Mouse (Mus musculus) kidney, postnatal 4 days (tissue): Measurements from ENCODE around the gene Pigm.

Experiments
- DNase-seq, 2 experiments: peaks; one replicate each; pipeline ENCODE4 v3.0.0; 2021; ENCODE audit warnings: mixed read lengths in 2 of 2

Pigm gene

DNA sequence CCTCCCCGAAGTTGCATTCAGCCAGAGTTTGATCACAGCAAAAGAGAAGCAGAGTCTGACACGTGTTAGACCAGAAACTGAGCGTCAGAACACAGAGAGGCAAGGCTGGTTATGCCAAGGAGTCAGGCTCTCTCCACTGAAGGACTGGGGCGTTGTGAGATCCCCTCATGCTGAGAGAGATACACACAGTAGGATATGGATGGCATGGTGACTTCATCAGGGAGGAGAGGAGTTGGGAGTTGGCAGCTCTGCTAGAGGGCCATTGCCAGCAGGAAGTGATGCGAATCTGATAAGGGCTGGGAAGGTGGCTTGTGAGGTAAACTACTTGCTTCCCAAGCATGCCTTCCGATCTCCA, 37.9 kb downstream of the Pigm start:
- no peak for DNase-seq

DNA sequence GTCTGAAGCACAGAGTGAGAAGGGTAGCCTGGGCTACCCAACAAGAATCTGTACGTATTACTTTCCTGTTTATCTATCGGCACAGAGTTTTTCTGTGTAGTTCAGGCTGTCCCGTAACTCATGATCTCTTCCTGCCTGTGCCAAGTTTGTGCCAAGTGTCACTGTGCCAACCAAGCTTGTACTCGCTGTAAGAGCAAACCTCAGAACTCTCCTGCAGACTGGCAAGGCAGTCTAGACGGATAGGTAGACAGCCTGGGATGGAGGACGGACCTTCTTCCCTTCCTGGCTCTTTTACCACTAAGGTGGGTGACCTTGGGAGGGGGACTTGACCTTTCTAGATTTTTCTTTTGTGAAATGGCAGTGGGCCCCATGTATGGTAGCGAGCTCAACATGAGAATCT, 38.7 kb downstream of the Pigm start:
- DNase-seq, result no peak

DNA sequence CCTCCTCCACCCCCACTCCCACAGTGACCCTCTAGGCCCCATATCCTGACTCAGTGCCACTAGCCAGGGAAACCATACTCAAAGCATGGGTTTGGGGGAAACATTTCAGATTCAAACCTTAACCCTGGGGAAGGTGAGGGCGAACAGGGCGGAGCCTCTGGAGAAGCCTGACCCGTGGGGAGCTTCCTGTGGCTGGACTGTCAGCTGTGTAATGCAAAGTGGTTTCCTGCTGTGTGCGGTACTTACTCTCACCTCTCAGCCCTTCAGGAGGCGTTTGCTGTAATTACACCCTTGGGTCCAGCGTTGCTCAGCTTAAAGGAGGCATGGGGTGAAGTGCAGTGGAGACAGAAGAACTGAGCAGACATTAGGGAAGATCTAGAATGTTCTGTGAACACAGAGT, 41.8 kb downstream of the Pigm start:
- DNase-seq, result no peak

- no peak for DNase-seq
Observed at GRCm38 (mm10) chr1:172418642-172419041, 42.3 kb downstream of the Pigm start.

DNA sequence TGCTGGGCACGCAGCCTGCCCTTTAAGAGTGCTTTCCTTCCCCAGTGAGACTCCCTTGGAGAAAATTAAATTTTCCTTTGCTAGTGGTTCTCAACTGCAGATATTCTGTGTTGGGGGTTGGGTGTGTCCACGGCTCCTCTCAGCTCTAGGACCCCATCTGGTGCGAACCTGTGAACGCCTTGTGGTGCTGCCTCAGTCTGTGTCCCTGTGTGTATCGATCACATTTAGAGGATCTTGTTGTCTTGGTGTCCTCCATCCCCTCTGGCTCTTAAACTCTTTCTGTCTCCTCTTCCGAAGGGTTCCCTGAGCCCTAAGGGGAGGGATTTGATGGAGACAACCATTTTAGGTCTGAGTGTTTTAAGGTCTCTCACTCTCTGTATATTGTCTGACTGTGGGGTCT, 43.8 kb downstream of the Pigm start:
- no peak for DNase-seq

GRCm38 (mm10) chr1:172423393-172423792, 47.0 kb downstream of the Pigm start:
- DNase-seq, result no peak

DNA sequence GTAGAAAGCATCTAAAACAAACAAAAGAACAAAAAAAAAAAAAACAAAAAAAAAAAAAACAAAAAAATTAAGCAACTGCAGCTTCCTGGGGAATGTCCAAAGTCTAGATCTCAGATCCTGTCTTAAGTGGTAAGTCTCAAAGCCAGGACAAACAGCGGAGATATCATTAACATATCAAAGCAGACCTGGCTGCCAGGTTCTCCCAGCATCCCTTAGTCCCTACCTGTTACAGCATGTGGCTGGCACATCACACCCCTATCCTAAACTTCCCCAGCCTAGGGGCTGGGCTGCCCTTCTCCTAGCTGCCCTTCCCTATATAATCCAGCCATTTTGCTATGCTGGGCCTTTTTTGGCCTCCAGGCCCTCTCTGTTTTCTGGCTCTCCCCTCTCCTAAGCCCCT, 50.1 kb downstream of the Pigm start:
- no peak for DNase-seq

GRCm38 (mm10) chr1:172427841-172428240, 51.5 kb downstream of the Pigm start:
- no peak for DNase-seq

- peak in 1 of 2 experiments; percentile 25 for DNase-seq
Observed at GRCm38 (mm10) chr1:172428614-172429013, 52.3 kb downstream of the Pigm start.

DNA sequence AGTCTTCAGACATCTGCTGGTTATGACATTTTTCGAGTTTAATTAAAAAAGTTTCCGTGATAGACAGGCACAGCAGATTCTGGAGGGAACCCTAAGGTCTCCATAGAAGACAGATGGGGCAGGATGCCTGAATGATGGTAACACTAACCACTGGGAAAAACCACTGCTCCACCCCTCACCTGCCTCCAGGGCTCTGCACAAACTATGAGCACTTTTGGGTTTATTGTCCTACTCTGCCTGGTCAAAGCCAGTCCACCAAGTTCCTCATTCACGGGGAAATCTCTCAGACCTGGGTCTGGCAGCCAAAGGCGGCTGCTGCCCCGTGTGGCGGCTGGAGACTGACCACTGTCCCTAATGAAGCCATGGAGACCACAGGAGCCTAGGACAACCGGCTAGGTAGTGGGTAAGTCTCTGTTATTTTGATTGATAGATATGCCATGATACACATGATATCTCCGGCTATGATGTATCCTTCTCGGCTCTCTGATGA, 54.4 kb downstream of the Pigm start:
- peak; percentile 24 to 43 for DNase-seq

DNA sequence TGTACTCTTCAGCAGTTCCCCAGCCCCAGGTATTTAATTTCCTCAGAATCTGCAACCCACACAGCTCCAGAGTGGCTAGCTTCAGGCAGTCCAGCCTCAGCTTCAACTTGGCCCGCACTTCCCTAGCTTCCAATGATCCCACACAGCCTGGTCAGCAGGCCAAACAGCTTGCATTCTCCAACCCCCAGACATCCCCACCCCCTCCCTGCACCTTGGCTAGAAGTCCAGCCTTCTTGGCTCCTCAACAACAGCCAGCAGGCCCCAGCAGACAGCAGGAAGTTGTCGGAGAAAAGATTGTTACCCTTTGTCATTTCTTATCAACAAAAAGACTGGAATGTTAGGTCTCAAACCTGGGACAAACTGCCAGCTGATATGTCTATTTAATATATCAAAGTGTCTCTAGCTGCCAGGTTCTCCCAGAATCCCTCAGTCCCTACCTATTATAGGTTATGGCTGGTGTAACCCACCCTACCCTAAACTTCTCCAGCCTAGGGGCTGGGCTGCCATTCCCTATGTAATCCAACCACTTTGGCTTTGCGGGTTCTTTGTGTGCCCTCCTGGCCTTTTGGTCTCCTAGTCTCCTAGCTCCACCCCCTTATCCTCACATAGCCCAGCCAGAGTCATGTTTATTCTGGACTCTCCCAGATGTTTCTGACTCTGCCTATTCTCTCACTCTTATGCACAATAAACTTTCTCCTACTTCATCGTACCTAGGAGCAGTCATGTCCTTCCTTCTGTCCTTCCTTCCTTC, 55.7 kb downstream of the Pigm start:
- DNase-seq, result peak; percentile 73 to 82

DNA sequence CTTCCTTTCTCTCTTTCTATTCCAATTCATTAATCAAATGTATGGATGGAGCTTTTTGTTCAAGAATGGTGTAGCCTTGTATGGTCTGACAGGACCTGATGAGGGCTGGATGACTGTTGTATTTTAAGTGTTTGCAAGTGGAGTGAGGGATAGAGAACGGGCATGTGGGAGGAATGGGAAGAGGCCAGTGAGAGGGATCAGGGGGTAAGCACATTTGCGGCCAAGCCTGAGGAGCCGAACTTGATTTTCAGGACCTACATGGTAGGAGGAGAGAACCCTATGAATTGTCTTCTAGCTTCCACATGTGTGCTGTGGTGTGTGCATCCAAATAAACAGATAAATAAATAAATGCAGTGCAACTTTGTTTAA, 56.2 kb downstream of the Pigm start:
- peak in 1 of 2 experiments; percentile 23 for DNase-seq

DNA sequence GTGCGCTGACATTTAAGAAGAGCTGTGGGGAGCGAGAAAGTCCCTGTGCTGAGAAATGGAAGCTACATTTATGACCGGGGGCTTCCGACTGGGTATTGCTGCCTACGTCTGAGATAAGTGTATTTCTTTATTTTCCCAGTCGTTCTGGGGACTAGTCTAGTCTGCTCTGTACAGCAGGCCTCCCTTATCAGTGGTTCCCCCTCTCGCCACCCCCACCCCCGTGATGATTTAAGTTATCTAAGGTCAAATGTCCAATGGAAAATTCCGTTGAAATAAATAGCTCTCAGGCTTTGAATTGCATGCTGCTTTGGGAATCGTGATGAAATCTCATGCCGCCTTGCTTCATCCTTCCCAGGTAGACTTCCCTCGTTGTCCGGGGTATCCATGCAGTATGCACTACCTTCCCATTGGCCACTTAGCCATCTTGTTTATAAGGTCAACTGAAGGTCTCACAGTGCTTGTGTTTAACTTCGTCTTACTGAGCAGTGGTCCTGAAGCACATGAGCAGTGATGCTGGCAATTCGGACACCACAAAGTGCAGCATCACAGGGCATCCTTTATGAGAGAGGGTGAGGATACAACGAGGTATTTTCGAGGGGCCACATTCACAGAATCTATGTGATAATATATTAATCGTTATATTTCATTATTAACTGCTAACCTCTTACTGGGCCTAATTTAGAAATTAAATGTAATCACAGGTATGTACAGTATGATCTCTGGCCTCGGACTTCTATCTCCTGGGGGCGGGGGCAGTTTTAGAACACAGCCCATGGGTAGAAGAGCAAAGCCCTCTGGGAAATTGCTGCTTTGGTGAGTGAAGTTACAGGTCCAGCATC, 56.9 kb downstream of the Pigm start:
- peak; percentile 23 to 47 for DNase-seq
